In genomic region chr12:109023780-109024179, GRCm38 (mm10) we compare ENCODE assay signal across 12 mouse cellular contexts. TPM values are rescaled to one million over a fixed set of nuclear protein-coding genes. Genes with fewer than 3 reads are reported as not detected.
DNase-seq lines count a peak whose midpoint lies in the region; ATAC-seq and TF ChIP-seq lines count a peak whose summit lies in the region.
"Had no signal": no experiment of that assay in that cellular context is flagged by ENCODE, and none has a peak within 500 bp of the region (broad histone marks: within the 10 kb centered on the region; RNA-seq: fewer than 3 reads in every experiment).

No protein-coding gene starts in this region.

- no peak overlapping the region for H3K27ac ChIP-seq in forebrain, postnatal 0 days (ENCODE audit: low read depth, low read length)
- H3K27ac ChIP-seq in forebrain, embryonic 15.5 days (replicated peaks) = no peak overlapping the region
- H3K27ac ChIP-seq in midbrain, embryonic 10.5 days (replicated peaks) = 0 out of 2 replicates have a peak overlapping the region, but pooled peaks have one; percentile 17
- H3K27ac ChIP-seq in midbrain, embryonic 15.5 days = no peak overlapping the region

- H3K27me3 ChIP-seq in forebrain, postnatal 0 days (ENCODE audit: insufficient read depth, low read length) = no peaks in the 10 kb centered on the region
- H3K27me3 ChIP-seq in forebrain, embryonic 15.5 days = no peaks in the 10 kb centered on the region
- H3K27me3 ChIP-seq in midbrain, embryonic 10.5 days (ENCODE audit: low read depth, poor library complexity, severe bottlenecking) = no peaks in the 10 kb centered on the region
- no peaks in the 10 kb centered on the region for H3K27me3 ChIP-seq in midbrain, embryonic 15.5 days (replicated peaks)
- H3K27me3 ChIP-seq: megakaryocyte, embryonic 14.5 days had no signal

- no peaks in the 10 kb centered on the region for H3K9me3 ChIP-seq in forebrain, postnatal 0 days (ENCODE audit: low read length)
- no peaks in the 10 kb centered on the region for H3K9me3 ChIP-seq in forebrain, embryonic 15.5 days
- no peaks in the 10 kb centered on the region for H3K9me3 ChIP-seq in midbrain, embryonic 10.5 days (replicated peaks)
- H3K9me3 ChIP-seq in midbrain, embryonic 15.5 days = no peaks in the 10 kb centered on the region

- H3K4me1 ChIP-seq in forebrain, postnatal 0 days (ENCODE audit: insufficient read depth) = no peaks in the 10 kb centered on the region; the same call in 1 of the 2 replicates
- peaks cover 8% of the 10 kb centered on the region; the same call in 1 of the 2 replicates for H3K4me1 ChIP-seq in forebrain, embryonic 15.5 days
- H3K4me1 ChIP-seq in midbrain, embryonic 10.5 days = no peaks in the 10 kb centered on the region
- no peaks in the 10 kb centered on the region for H3K4me1 ChIP-seq in midbrain, embryonic 15.5 days
- H3K4me1 ChIP-seq: megakaryocyte, embryonic 14.5 days had no signal

- H3K4me3 ChIP-seq in forebrain, postnatal 0 days (ENCODE audit: low read depth, low read length) = no peak overlapping the region
- H3K4me3 ChIP-seq in forebrain, embryonic 15.5 days = no peak overlapping the region
- no peak overlapping the region for H3K4me3 ChIP-seq in midbrain, embryonic 10.5 days
- H3K4me3 ChIP-seq in midbrain, embryonic 15.5 days = no peak overlapping the region

- no peak for ATAC-seq in forebrain, postnatal 0 days
- no peak for ATAC-seq in forebrain, embryonic 15.5 days (replicated peaks)
- no peak for ATAC-seq in midbrain, embryonic 15.5 days (replicated peaks)
- ATAC-seq: forebrain, embryonic 14.5 days; hindbrain, embryonic 16.5 days had no signal

- no peak overlapping the region for H3K4me2 ChIP-seq in forebrain, postnatal 0 days (ENCODE audit: low read depth)
- H3K4me2 ChIP-seq in forebrain, embryonic 15.5 days (replicated peaks) = no peak overlapping the region
- no peak overlapping the region for H3K4me2 ChIP-seq in midbrain, embryonic 15.5 days

- 60% methylated on average over 9 of the region's 9 CpGs for WGBS in forebrain, postnatal 0 days
- 61% methylated on average over 9 of the region's 9 CpGs for WGBS in forebrain, embryonic 15.5 days
- 54% methylated on average over 9 of the region's 9 CpGs for WGBS in midbrain, embryonic 10.5 days
- WGBS in midbrain, embryonic 15.5 days = 64% methylated on average over 9 of the region's 9 CpGs

- no peaks in the 10 kb centered on the region; the same call in 1 of the 2 replicates for H3K36me3 ChIP-seq in forebrain, postnatal 0 days (ENCODE audit: insufficient read depth)
- H3K36me3 ChIP-seq in forebrain, embryonic 15.5 days = no peaks in the 10 kb centered on the region
- no peaks in the 10 kb centered on the region for H3K36me3 ChIP-seq in midbrain, embryonic 10.5 days
- H3K36me3 ChIP-seq in midbrain, embryonic 15.5 days (replicated peaks) = no peaks in the 10 kb centered on the region

- no peak overlapping the region for H3K9ac ChIP-seq in forebrain, postnatal 0 days
- no peak overlapping the region for H3K9ac ChIP-seq in forebrain, embryonic 15.5 days (replicated peaks)
- no peak overlapping the region for H3K9ac ChIP-seq in midbrain, embryonic 15.5 days

- TF ChIP-seq CTCF in forebrain, postnatal 0 days (IDR thresholded peaks at IDR 0.05; ENCODE audit: low read depth) = peak; percentile 43

- no peak for DNase-seq in forebrain, postnatal 0 days
- no peak for DNase-seq in midbrain, embryonic 10.5 days (ENCODE audit: low spot score)
- DNase-seq in cerebellum, postnatal 10 days = peak; percentile 64 to 66
- peak; percentile 18 for DNase-seq in thymus, postnatal 14 days
- DNase-seq in adrenal gland, postnatal 36 days = no peak
- DNase-seq in kidney, postnatal 25 days = no peak
- DNase-seq: liver had no signal

RNA-seq across cellular contexts. Expression of gene Begain, which starts 44.2 kb away (rescaled TPM):
- 50.2 and 61.2 TPM in 2 replicates for total RNA-seq in forebrain, postnatal 0 days (2014; rRNA removed)
- 20.8 and 25.9 TPM in 2 replicates for polyA plus RNA-seq in forebrain, postnatal 0 days (2015; fragmentation: Nextera tagmentation; extraction: Ambion mirVana)
- polyA plus RNA-seq in forebrain, embryonic 15.5 days (2015; fragmentation: Nextera tagmentation; extraction: Ambion mirVana) = 19.2 and 20.2 TPM in 2 replicates
- polyA plus RNA-seq in midbrain, embryonic 10.5 days (2016; fragmentation: Nextera tagmentation; extraction: Ambion mirVana) = 4.3 and 4.8 TPM in 2 replicates
- 30.8 and 34.0 TPM in 2 replicates for polyA plus RNA-seq in midbrain, embryonic 15.5 days (2015; fragmentation: Nextera tagmentation; extraction: Ambion mirVana)
- total RNA-seq in adrenal gland, postnatal 36 days (2021) = 1 to 10 TPM; 2.9 to 4.0 TPM

Comparison
In these comparisons a context has a peak if more than half of its experiments do, and no peak if none do; other contexts are left out.
1. DNase-seq: peak in cerebellum, postnatal 10 days (2 of 2) and thymus, postnatal 14 days (single experiment); none in forebrain, postnatal 0 days (single experiment), midbrain, embryonic 10.5 days (single experiment), adrenal gland, postnatal 36 days (0 of 2) and kidney, postnatal 25 days (0 of 2).